ENCODE assay signal across 8 mouse cellular contexts in the genomic region with DNA sequence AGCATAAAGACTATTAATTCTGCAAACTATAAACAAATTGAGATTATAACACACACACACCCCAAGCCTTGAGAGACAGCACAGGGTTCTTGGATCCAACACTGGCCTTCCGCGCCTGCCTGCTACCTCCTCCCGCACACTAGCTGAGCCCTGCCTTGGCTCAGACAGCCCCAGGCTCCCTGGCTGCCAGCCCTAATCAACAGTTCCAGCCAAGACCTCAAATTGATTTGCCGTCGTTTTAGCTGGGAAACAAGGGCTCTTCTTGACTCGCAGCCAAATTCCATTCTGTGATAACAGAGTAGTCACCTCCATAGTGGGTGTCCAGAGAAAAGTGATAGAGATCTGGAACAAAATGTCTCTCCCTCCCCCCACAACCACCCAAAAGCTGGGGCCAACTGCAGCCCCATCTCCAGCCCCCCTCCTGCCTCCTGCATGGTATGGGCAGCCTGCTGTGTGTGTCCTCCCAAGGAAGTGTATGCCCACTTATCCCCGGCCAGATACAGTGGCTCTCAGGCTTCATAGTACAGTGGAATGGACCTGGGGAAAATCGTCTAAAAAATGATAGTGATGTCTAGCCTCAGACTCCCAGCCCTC. TPM values are rescaled to one million over a fixed set of nuclear protein-coding genes. Genes with fewer than 3 reads are reported as not detected.
DNase-seq lines count a peak whose midpoint lies in the region; ATAC-seq lines count a peak whose summit lies in the region.

No protein-coding gene starts in this region.

- H3K9ac ChIP-seq in kidney, embryonic 15.5 days, result no peak overlapping the region
- H3K9ac ChIP-seq in hindbrain, embryonic 16.5 days (ENCODE audit: low read depth, low read length), result peak overlapping the region; percentile 25

- no peak overlapping the region; the same call in 1 of the 2 replicates for H3K27ac ChIP-seq in kidney, embryonic 15.5 days
- H3K27ac ChIP-seq in hindbrain, embryonic 16.5 days (ENCODE audit: low read depth, low read length), result peak overlapping the region; percentile 79

- peak; percentile 16 to 24 for DNase-seq in kidney, adult 8-10 months
- peak; percentile 44 for DNase-seq in MN1 (ENCODE audit: low spot score)
- DNase-seq in cerebellum, adult 11-12 months, result peak; percentile 70
- no peak for DNase-seq in gastrocnemius, postnatal 4 days (ENCODE audit: low spot score in 2 of 2)
- DNase-seq in spleen, postnatal 4 days (ENCODE audit: low spot score in 2 of 2), result no peak
- DNase-seq in spleen, postnatal 10 days (ENCODE audit: low spot score in 2 of 2), result no peak

- no peaks in the 10 kb centered on the region for H3K9me3 ChIP-seq in kidney, embryonic 15.5 days (replicated peaks)
- H3K9me3 ChIP-seq in hindbrain, embryonic 16.5 days (ENCODE audit: control insufficient read depth, low read length), result no peaks in the 10 kb centered on the region

- peaks cover 9% of the 10 kb centered on the region for H3K4me1 ChIP-seq in kidney, embryonic 15.5 days
- peaks cover 22% of the 10 kb centered on the region for H3K4me1 ChIP-seq in hindbrain, embryonic 16.5 days (ENCODE audit: control insufficient read depth, insufficient read depth, low read depth, low read length)

- H3K27me3 ChIP-seq in kidney, embryonic 15.5 days, result peaks cover 5% of the 10 kb centered on the region; the same call in 1 of the 2 replicates
- no peaks in the 10 kb centered on the region for H3K27me3 ChIP-seq in hindbrain, embryonic 16.5 days (replicated peaks; ENCODE audit: control insufficient read depth, insufficient read depth, low read length)

- H3K4me3 ChIP-seq in kidney, embryonic 15.5 days (replicated peaks), result no peak overlapping the region
- no peak overlapping the region for H3K4me3 ChIP-seq in hindbrain, embryonic 16.5 days (ENCODE audit: low read length)

- WGBS in kidney, embryonic 15.5 days, result 52% methylated on average over 8 of the region's 8 CpGs
- WGBS in hindbrain, embryonic 16.5 days, result 29% methylated on average over 8 of the region's 8 CpGs

- no peak for ATAC-seq in kidney, embryonic 15.5 days (replicated peaks; ENCODE audit: low FRiP score)
- peak; percentile 83 for ATAC-seq in hindbrain, embryonic 16.5 days

- H3K36me3 ChIP-seq in kidney, embryonic 15.5 days, result no peaks in the 10 kb centered on the region
- H3K36me3 ChIP-seq in hindbrain, embryonic 16.5 days (ENCODE audit: control insufficient read depth, insufficient read depth, low read length), result no peaks in the 10 kb centered on the region

- no peak overlapping the region for H3K4me2 ChIP-seq in kidney, embryonic 15.5 days
- no peak overlapping the region for H3K4me2 ChIP-seq in hindbrain, embryonic 16.5 days (ENCODE audit: low read length)

RNA-seq across cellular contexts. Expression of gene Cplx2, which starts 18.9 kb away (rescaled TPM):
- 4.0 and 5.3 TPM in 2 replicates for polyA plus RNA-seq in kidney, embryonic 15.5 days (2015; fragmentation: Nextera tagmentation; extraction: Ambion mirVana)
- polyA plus RNA-seq in hindbrain, embryonic 16.5 days (2015; fragmentation: Nextera tagmentation; extraction: Ambion mirVana), result 36.6 and 41.9 TPM in 2 replicates
- total RNA-seq in gastrocnemius, postnatal 4 days (2021), result 10 to 100 TPM; 12.8 to 13.4 TPM

Comparison
In these comparisons a context has a peak if more than half of its experiments do, and no peak if none do; other contexts are left out.
1. DNase-seq: peak in kidney, adult 8-10 months (2 of 2), MN1 (single experiment) and cerebellum, adult 11-12 months (single experiment); none in gastrocnemius, postnatal 4 days (0 of 2), spleen, postnatal 4 days (0 of 2) and spleen, postnatal 10 days (0 of 2).